Mouse (Mus musculus): ENCODE data around the gene Fam25c. TPM values are rescaled to one million over a fixed set of nuclear protein-coding genes. Genes with fewer than 3 reads are reported as not detected.
A peak's percentile ranks its signal among the peaks of the same experiment; 100 is the strongest.

Fam25c gene
- polyA plus RNA-seq, 1 experiment from 2014 or later = not detected

DNA sequence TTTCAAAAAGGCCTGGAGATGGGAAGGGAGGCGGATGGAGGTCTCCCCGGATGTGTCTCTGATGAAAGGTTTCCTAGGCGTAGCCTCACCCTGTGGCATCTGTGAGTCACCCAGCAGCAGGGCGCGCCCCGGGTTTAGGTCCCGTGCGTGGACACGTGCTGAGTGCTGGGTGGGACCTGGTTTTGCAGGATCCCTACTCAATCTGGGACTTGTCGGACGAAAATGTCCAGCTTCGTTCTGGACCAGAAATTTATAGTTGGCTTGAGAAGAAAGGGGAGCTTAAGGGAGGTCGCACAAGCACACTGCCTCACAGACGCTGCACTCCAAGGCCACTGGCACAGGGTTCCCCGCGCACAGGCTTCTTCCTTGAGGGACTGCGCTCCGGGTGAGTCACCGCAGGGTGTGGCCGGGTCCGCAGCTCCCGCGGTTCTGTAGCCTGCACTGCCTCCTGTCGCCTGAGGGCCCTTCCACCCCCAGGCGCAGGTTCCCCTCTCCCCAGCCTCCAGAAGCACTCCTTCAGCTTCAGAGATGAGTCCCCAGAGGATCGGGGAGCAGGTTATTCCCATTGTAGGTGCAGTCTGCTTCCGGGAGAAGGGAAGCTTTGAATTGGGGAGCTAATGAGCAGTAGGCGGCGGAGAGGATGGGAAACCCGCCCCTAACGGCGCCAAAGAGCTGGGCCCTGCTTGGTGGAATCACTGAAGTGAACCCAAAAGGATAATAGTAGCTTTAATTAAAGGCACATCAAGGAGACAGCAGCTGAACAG, 8.4 kb upstream of the Fam25c start:
- Histone ChIP-seq H3K4me1 (replicated peaks) (peaks cover 7% of the 10 kb centered on the region), H3K9me3 (replicated peaks) (no peaks in the 10 kb centered on the region), H3K36me3 (no peaks in the 10 kb centered on the region), H3K27ac (no peak overlapping the region), H3K27me3 (0 out of 2 replicates have a peak, but pooled peaks cover 6% of the 10 kb centered on the region), H3K4me3 (peak overlapping the region; percentile 51), H3K9ac (peak overlapping the region; percentile 51), H3K4me2 (peak overlapping the region; percentile 90)
- WGBS = 4% methylated on average over 32 of the region's 32 CpGs
- peak; percentile 77 for ATAC-seq (replicated peaks; ENCODE audit: insufficient number of reproducible peaks, insufficient read depth, low FRiP score, low read depth)

DNA sequence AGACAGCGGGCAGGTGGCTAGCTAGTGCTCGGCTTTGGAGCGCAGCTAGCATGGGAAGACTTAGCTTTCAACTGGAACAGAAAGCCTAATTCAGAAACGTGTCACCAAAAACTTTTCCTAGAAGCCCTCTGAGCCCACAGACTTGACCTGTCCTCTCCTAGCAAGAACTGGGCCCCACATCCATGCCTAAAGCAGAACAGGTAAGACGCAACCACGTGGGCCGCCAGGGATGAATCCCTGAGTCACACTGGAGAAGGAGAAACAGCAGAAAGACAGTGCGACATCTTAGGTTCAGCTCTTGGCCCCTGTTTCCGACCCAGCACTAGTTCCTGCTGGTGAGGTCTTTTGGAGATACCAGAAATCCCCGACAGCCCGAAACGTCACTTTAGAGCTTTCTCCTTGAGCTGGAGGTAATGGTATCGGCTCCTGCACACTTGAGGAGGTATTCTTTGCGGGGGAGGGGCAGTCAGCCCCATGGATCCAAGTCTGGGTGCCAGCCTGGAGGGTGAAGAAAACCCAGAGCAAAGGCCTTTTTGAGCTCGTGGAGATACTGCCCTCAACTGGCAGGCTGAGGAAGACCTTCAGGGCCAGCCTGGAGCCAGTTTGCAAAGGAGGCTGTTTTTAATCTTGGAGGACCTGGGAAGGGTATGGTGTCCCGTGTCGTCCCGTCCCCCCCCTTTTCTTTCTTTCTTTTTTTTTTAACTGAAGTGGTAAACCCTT, 7.7 kb upstream of the Fam25c start:
- no peak overlapping the region for H3K27ac ChIP-seq
- WGBS = 30% methylated on average over 18 of the region's 18 CpGs
- peak overlapping the region; percentile 90 for H3K4me2 ChIP-seq
- peak overlapping the region; percentile 51 for H3K9ac ChIP-seq
- peaks cover 7% of the 10 kb centered on the region for H3K4me1 ChIP-seq (replicated peaks)
- 0 out of 2 replicates have a peak, but pooled peaks have one; percentile 63 for ATAC-seq (replicated peaks; ENCODE audit: insufficient number of reproducible peaks, insufficient read depth, low FRiP score, low read depth)
- H3K4me3 ChIP-seq = peak overlapping the region; percentile 51
- no peaks in the 10 kb centered on the region for H3K9me3 ChIP-seq (replicated peaks)
- H3K27me3 ChIP-seq = 0 out of 2 replicates have a peak, but pooled peaks cover 6% of the 10 kb centered on the region
- no peaks in the 10 kb centered on the region for H3K36me3 ChIP-seq

GRCm38 (mm10) chr14:34362135-34362534, 6.9 kb upstream of the Fam25c start:
- WGBS = 49% methylated on average over 4 of the region's 4 CpGs
- no peak overlapping the region for H3K4me2 ChIP-seq
- no peak overlapping the region for H3K4me3 ChIP-seq
- 0 out of 2 replicates have a peak, but pooled peaks cover 6% of the 10 kb centered on the region for H3K27me3 ChIP-seq
- H3K36me3 ChIP-seq = no peaks in the 10 kb centered on the region
- no peaks in the 10 kb centered on the region for H3K9me3 ChIP-seq (replicated peaks)
- peaks cover 7% of the 10 kb centered on the region for H3K4me1 ChIP-seq (replicated peaks)
- H3K9ac ChIP-seq = no peak overlapping the region
- no peak overlapping the region for H3K27ac ChIP-seq
- no peak for ATAC-seq (replicated peaks; ENCODE audit: insufficient number of reproducible peaks, insufficient read depth, low FRiP score, low read depth)

- ATAC-seq (replicated peaks; ENCODE audit: insufficient number of reproducible peaks, insufficient read depth, low FRiP score, low read depth) = no peak
- Histone ChIP-seq H3K27me3 (0 out of 2 replicates have a peak, but pooled peaks cover 6% of the 10 kb centered on the region), H3K36me3 (no peaks in the 10 kb centered on the region), H3K4me2 (no peak overlapping the region), H3K4me3 (no peak overlapping the region), H3K27ac (no peak overlapping the region), H3K9me3 (replicated peaks) (no peaks in the 10 kb centered on the region), H3K4me1 (replicated peaks) (peaks cover 7% of the 10 kb centered on the region), H3K9ac (no peak overlapping the region)
- 57% methylated on average over 6 of the region's 6 CpGs for WGBS
These were observed 5.0 kb upstream of the Fam25c start for GRCm38 (mm10) chr14:34360251-34360650.

DNA sequence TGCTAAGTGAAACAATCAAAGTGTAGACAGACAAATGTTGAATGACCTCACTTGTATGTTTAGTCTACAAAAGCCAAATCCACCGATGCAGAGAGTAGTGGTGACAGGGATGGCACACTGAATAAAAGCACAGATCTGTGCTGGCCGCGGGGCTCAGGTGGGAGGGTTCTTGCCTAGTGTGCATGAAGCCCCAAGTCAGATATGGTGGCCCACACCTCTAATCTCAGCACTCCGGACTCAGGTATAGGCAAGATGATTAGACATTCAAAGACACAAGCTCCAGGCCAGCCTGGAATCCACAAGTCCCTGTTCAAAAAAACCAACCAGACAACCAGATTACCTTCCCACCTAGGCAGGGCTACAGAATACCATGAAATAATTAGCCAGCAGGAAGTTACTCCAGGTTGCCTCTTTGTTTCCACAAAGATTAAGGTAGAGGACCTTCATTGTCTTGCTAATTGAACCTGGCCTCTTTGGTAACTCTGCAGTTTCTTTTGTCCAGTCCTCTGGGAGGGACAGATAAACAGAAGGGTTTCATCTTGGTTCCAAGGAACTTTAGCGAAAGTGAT, 4.5 kb upstream of the Fam25c start:
- Histone ChIP-seq H3K4me3 (no peak overlapping the region), H3K27ac (no peak overlapping the region), H3K9me3 (replicated peaks) (no peaks in the 10 kb centered on the region), H3K4me1 (replicated peaks) (peaks cover 7% of the 10 kb centered on the region), H3K27me3 (0 out of 2 replicates have a peak, but pooled peaks cover 6% of the 10 kb centered on the region), H3K36me3 (no peaks in the 10 kb centered on the region), H3K9ac (no peak overlapping the region), H3K4me2 (no peak overlapping the region)
- 46% methylated on average over 5 of the region's 5 CpGs for WGBS
- no peak for ATAC-seq (replicated peaks; ENCODE audit: insufficient number of reproducible peaks, insufficient read depth, low FRiP score, low read depth)

- H3K4me2 ChIP-seq = no peak overlapping the region
- H3K4me1 ChIP-seq (replicated peaks) = 0 out of 2 replicates have a peak, but pooled peaks cover under 1% of the 10 kb centered on the region
- no peak overlapping the region for H3K9ac ChIP-seq
- H3K27ac ChIP-seq = no peak overlapping the region
- H3K4me3 ChIP-seq = no peak overlapping the region
- H3K36me3 ChIP-seq = no peaks in the 10 kb centered on the region
- WGBS = 73% methylated on average over 7 of the region's 7 CpGs
- no peak for ATAC-seq (replicated peaks; ENCODE audit: insufficient number of reproducible peaks, insufficient read depth, low FRiP score, low read depth)
- H3K9me3 ChIP-seq (replicated peaks) = no peaks in the 10 kb centered on the region
- H3K27me3 ChIP-seq = 0 out of 2 replicates have a peak, but pooled peaks cover 5% of the 10 kb centered on the region
These were observed 2.6 kb upstream of the Fam25c start for GRCm38 (mm10) chr14:34357671-34358455.

DNA sequence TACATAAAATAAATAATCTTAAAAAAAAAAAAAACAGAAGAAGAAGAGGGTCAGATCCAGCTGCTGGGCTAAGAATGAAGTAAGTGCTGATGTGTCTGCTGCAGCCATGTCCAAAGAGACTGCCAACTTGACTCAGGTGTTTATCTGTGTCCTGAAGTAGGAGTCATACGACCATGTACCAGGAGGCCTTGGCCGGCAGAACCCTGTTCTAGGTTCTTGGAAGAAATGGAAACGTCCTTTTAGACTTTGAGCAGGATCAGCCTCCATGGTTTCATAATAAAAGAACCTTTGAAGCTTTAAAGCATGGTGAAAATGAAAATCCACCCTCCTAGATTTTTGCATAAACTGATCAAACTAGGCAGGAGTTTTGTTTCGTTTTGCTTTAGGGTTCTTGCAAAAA, 777 bp downstream of the Fam25c start:
- ATAC-seq (replicated peaks; ENCODE audit: insufficient number of reproducible peaks, insufficient read depth, low FRiP score, low read depth) = no peak

GRCm38 (mm10) chr14:34353326-34353725, 1.9 kb downstream of the Fam25c start:
- Histone ChIP-seq H3K4me1 (replicated peaks) (no peaks in the 10 kb centered on the region), H3K9ac (no peak overlapping the region)

More for the DNA sequence above, 777 bp downstream of the Fam25c start:
- Histone ChIP-seq H3K9me3 (replicated peaks) (no peaks in the 10 kb centered on the region), H3K27me3 (no peaks in the 10 kb centered on the region), H3K4me3 (no peak overlapping the region), H3K9ac (no peak overlapping the region), H3K4me1 (replicated peaks) (no peaks in the 10 kb centered on the region), H3K4me2 (no peak overlapping the region), H3K27ac (no peak overlapping the region), H3K36me3 (no peaks in the 10 kb centered on the region)
- WGBS = 72% methylated on average over 4 of the region's 4 CpGs

GRCm38 (mm10) chr14:34352523-34352922, 2.7 kb downstream of the Fam25c start:
- Histone ChIP-seq H3K36me3 (no peaks in the 10 kb centered on the region), H3K9ac (no peak overlapping the region), H3K4me3 (no peak overlapping the region), H3K4me2 (no peak overlapping the region), H3K27me3 (no peaks in the 10 kb centered on the region), H3K9me3 (replicated peaks) (no peaks in the 10 kb centered on the region), H3K27ac (no peak overlapping the region), H3K4me1 (replicated peaks) (no peaks in the 10 kb centered on the region)
- WGBS = 61% methylated on average over 6 of the region's 6 CpGs
- ATAC-seq (replicated peaks; ENCODE audit: insufficient number of reproducible peaks, insufficient read depth, low FRiP score, low read depth) = no peak

More at GRCm38 (mm10) chr14:34353326-34353725, 1.9 kb downstream of the Fam25c start:
- Histone ChIP-seq H3K9me3 (replicated peaks) (no peaks in the 10 kb centered on the region), H3K4me2 (no peak overlapping the region), H3K27me3 (no peaks in the 10 kb centered on the region), H3K36me3 (no peaks in the 10 kb centered on the region), H3K27ac (no peak overlapping the region), H3K4me3 (no peak overlapping the region)
- no peak for ATAC-seq (replicated peaks; ENCODE audit: insufficient number of reproducible peaks, insufficient read depth, low FRiP score, low read depth)
- 87% methylated on average over 3 of the region's 3 CpGs for WGBS

DNA sequence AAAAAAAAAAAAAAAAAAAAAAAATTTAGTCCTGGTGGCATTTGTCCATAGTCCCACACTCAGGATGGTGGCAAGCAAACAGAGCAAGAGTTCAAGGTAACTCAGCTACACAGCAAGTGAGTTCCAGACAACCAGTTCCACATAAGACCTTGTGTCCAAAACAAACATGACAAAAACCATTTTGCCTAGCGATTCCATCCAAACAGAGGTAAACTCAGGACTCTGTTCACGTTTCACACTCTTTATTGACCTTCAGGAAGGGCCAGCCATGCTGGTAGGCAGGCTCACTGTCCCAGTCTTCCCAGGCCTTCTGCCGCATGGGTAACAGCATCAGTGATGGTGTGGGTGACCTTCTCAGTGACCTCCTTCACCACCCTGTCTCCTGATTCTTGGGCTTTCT, 3.6 kb downstream of the Fam25c start:
- 69% methylated on average over 3 of the region's 3 CpGs for WGBS
- ATAC-seq (replicated peaks; ENCODE audit: insufficient number of reproducible peaks, insufficient read depth, low FRiP score, low read depth) = no peak
- no peaks in the 10 kb centered on the region for H3K36me3 ChIP-seq

DNA sequence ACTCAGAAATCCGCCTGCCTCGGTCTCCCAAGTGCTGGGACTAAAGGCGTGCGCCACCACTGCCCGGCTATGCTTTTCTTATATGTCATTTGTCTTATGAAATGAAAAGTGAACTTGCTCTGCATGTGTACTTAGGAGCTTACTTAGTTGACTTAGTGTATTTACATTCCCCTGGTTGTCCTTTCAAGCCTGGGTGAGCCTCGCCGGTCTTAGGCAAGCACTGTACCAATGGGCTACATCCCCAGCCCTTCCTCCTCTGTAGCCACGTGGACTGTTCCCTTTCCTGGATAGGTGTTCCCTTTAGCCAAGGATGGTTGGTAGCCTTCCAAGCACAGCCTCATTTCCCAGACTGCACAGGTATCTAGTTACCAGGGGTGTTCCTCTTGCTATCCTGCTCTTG, 6.2 kb downstream of the Fam25c start:
- no peaks in the 10 kb centered on the region for H3K9me3 ChIP-seq (replicated peaks)
- H3K36me3 ChIP-seq = 0 out of 2 replicates have a peak, but pooled peaks cover 5% of the 10 kb centered on the region
- WGBS = 85% methylated on average over 8 of the region's 8 CpGs
- H3K4me1 ChIP-seq (replicated peaks) = no peaks in the 10 kb centered on the region
- no peak overlapping the region for H3K9ac ChIP-seq
- ATAC-seq (replicated peaks; ENCODE audit: insufficient number of reproducible peaks, insufficient read depth, low FRiP score, low read depth) = no peak
- no peaks in the 10 kb centered on the region for H3K27me3 ChIP-seq
- no peak overlapping the region for H3K4me2 ChIP-seq
- no peak overlapping the region for H3K27ac ChIP-seq
- H3K4me3 ChIP-seq = no peak overlapping the region

More for the DNA sequence above, 3.6 kb downstream of the Fam25c start:
- no peak overlapping the region for H3K9ac ChIP-seq
- no peaks in the 10 kb centered on the region for H3K9me3 ChIP-seq (replicated peaks)
- no peak overlapping the region for H3K4me3 ChIP-seq
- H3K4me1 ChIP-seq (replicated peaks) = no peaks in the 10 kb centered on the region
- no peak overlapping the region for H3K27ac ChIP-seq
- H3K27me3 ChIP-seq = no peaks in the 10 kb centered on the region
- no peak overlapping the region for H3K4me2 ChIP-seq
